Mouse (Mus musculus) neural tube, embryonic 14.5 days (tissue): ENCODE results near the gene Rps6ka6. TPM values are rescaled to one million over a fixed set of nuclear protein-coding genes. Genes with fewer than 3 reads are reported as not detected.
A peak's percentile ranks its signal among the peaks of the same experiment; 100 is the strongest.

ENCODE experiments used
- ATAC-seq: fragments of 200-750 bp; cut with Nextera tagmentation; 2 replicates; pipeline ENCODE4 v1.8.0; 2017; ENCODE audit warnings: low read depth, mild to moderate bottlenecking, moderate TSS enrichment, moderate library complexity
- H3K27ac ChIP-seq: fragments of 300-500 bp; sonication (generic); 2 replicates; pipeline ENCODE4 v1.5.1; 2014; ENCODE audit warnings: low read depth, mild to moderate bottlenecking, control low read depth, low read length, moderate library complexity, mixed read lengths
- H3K27me3 ChIP-seq: fragments of 300-500 bp; sonication (generic); 2 replicates; pipeline ENCODE4 v1.6.1; 2014; ENCODE audit warnings: low read length; ENCODE audit not compliant: control insufficient read depth, insufficient read depth
- H3K36me3 ChIP-seq: fragments of 300-500 bp; sonication (generic); 2 replicates; pipeline ENCODE4 v1.6.1; 2014; ENCODE audit warnings: low read length, mixed read lengths; ENCODE audit not compliant: control insufficient read depth, insufficient read depth
- H3K4me1 ChIP-seq: fragments of 300-500 bp; sonication (generic); 2 replicates; pipeline ENCODE4 v1.6.1; 2014; ENCODE audit warnings: low read length; ENCODE audit not compliant: control insufficient read depth, insufficient read depth
- H3K4me2 ChIP-seq: fragments of 300-500 bp; sonication (generic); 2 replicates; pipeline ENCODE4 v1.6.1; 2014; ENCODE audit warnings: mild to moderate bottlenecking, low read depth, low read length, control low read depth
- H3K4me3 ChIP-seq: fragments of 300-500 bp; sonication (generic); 2 replicates; pipeline ENCODE4 v1.5.1; 2014; ENCODE audit warnings: low read depth, low read length, control low read depth, mixed read lengths
- H3K9ac ChIP-seq: fragments of 300-500 bp; sonication (generic); replicated peaks from 2 replicates; pipeline ENCODE4 v1.6.1; 2014; ENCODE audit warnings: low read depth, mild to moderate bottlenecking, control low read depth, low read length, mixed read lengths
- H3K9me3 ChIP-seq: fragments of 300-500 bp; sonication (generic); 2 replicates; pipeline ENCODE4 v1.6.1; 2016; ENCODE audit warnings: low read length; ENCODE audit not compliant: control insufficient read depth
- WGBS: fragments of 180-500 bp; shearing (Covaris S2); extraction: QIAGEN DNeasy Blood & Tissue Kit; methylation state at CpG from one replicate; pipeline ENCODE4 v1.1.7; 2014; 5-methylcytosine and 5-hydroxymethylcytosine counted together
- polyA plus RNA-seq: library from polyadenylated mRNA; unstranded; fragments of >200 nt; fragmentation: Nextera tagmentation; extraction: Ambion mirVana; gene quantifications from 2 replicates; pipeline ENCODE4 v1.2.1, GENCODE M21; 2014

The Rps6ka6 gene
- polyA plus RNA-seq, result 40.6 and 42.7 TPM in 2 replicates

DNA sequence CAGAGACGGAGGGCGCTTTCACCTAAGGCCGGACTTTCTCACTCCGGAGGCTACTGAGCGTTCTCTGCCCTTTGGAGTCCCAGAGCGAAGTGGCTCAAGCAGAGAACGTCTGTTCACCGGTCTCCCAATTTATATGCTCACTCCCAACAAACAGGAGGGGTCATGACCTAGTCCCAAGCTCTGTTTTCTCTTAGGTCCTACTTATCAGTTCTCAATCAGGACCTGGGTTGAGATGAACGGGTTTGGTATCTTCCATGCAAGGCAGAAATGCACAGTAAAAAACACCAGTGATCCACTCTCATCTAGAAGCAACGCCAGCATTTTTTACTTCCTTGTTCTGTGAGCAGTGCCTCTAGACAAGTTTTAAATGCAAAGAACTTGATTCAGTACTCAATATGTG, at the start of gene Rps6ka6:
Gene Rps6ka6, minus strand, starts transcription at position 101 of the 400 bp plus-strand sequence.
- H3K4me3 ChIP-seq, result no peak within 1 kb of the TSS
- no peak within 1 kb of the TSS for H3K4me2 ChIP-seq
- H3K27ac ChIP-seq, result no peak within 1 kb of the TSS
- H3K27me3 ChIP-seq, result no peaks in the 10 kb centered on the region
- no peaks in the 10 kb centered on the region for H3K36me3 ChIP-seq
- WGBS, result 75% methylated on average over 10 of the region's 10 CpGs
- no peaks in the 10 kb centered on the region for H3K4me1 ChIP-seq
- ATAC-seq, result no peak
- H3K9ac ChIP-seq, result no peak within 1 kb of the TSS
- H3K9me3 ChIP-seq, result no peaks in the 10 kb centered on the region

DNA sequence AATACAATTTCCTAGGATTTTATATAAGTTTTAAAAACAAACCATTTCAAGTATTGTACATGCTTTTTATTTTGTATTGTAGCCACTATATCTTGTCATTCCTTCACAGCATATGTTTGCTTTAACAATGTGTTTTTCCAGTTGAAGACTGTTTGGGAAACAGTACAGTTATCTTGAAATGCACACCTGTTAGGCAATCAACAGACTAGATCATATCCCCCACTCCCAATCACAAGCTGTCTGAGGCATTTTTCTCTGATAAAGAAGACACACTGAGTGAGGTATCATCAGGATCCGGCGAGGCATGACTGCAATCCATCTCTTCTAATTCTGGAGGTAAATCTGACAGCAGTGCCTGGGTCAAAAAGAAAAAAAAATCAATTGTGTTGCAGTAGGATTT, 39.3 kb upstream of the Rps6ka6 start:
- no peak for ATAC-seq
- H3K36me3 ChIP-seq, result no peaks in the 10 kb centered on the region
- no peaks in the 10 kb centered on the region for H3K9me3 ChIP-seq
- H3K4me3 ChIP-seq, result no peak overlapping the region
- no peak overlapping the region for H3K9ac ChIP-seq
- 80% methylated on average over 2 of the region's 2 CpGs for WGBS
- no peaks in the 10 kb centered on the region for H3K4me1 ChIP-seq
- H3K27ac ChIP-seq, result no peak overlapping the region
- no peaks in the 10 kb centered on the region for H3K27me3 ChIP-seq
- no peak overlapping the region for H3K4me2 ChIP-seq

DNA sequence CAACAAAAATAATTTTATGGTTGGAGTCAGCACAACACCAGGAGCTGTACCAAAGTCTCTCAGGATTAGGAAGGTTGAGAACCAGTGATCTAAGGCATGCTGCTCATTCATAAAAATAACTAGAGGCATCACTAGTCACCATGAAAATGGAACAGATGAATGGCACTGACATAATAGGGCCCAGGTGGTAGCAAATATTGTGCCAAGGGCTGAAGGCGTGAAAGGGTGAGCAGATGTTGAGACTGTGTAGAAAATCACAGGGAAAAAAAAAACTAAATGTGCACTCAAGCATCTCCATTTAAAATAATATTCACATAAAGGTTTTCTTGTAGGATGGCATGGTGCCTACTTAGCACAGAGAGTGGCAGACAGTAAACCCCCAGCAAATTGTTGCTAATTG, 19.6 kb downstream of the Rps6ka6 start:
- Histone ChIP-seq H3K4me2 (no peak overlapping the region), H3K27ac (no peak overlapping the region), H3K9me3 (no peaks in the 10 kb centered on the region), H3K4me1 (no peaks in the 10 kb centered on the region), H3K9ac (no peak overlapping the region), H3K36me3 (no peaks in the 10 kb centered on the region), H3K4me3 (no peak overlapping the region), H3K27me3 (no peaks in the 10 kb centered on the region)
- ATAC-seq, result no peak
- WGBS, result 58% methylated on average over 1 of the region's 1 CpGs

DNA sequence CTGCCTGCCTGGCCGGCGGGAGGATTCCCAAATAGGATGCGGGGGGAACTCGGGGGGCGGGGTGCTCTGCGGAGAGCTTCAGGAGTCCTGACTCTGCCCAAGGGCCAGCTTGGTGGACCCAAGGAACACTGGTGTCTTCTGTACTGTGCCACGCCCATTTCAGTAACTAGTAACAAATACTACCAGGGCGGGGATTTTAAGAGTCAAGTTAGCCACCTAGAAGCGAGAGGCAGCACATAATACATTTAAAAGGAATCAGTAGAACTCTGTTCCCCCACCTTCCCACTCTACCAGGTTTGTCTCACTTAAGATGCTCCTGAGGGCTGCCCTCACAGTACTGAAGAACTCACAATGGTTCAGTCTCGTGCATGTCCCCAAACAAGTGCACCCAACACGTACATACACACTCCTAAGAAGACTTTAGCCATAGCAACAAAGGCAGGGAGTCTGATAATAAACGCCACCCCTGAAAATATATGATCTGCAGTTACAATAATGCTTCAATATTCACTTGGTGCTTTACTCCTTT, 74.1 kb downstream of the Rps6ka6 start:
- 11% methylated on average over 12 of the region's 12 CpGs for WGBS

DNA sequence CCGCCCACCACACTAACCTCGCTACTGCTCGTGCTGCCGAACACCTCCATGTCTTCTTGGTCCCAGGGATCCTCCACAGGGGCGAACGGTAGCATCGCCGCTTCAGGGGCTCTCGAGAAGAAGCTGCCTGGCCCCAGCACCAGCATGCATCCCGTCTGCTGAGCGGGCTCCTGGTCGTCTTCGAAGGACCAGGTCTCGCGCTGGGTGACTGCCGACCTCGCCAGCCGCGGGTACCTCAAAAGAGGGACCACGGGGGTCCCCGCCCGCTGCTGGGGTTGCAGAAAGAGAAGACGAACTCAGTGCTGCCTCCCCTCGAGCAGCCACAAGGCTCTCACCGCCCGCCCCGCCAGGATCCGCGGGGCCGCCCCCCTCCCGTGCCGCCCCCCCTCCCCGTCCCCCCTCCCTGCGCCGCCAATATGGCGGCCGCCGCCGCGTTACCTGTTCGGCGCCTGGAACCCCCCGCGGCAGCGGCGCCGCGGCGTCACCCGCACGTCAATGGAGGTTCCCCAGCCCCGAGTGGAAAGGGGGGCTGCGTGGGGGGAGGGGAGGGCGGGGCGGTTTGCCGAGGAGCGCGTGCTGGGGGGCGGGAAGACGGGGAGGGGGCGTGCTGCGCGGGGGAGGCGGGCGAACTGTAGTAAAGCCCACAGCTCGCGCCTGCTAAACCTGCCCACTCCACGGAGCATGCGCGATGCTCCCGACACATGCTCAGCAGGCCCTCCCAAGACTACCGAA, 74.8 kb downstream of the Rps6ka6 start:
- peak overlapping the region; percentile 54 for H3K4me3 ChIP-seq
- no peaks in the 10 kb centered on the region for H3K4me1 ChIP-seq
- no peaks in the 10 kb centered on the region for H3K9me3 ChIP-seq
- peak overlapping the region; percentile 54 for H3K4me2 ChIP-seq
- H3K9ac ChIP-seq, result peak overlapping the region; percentile 41
- peak; percentile 97 for ATAC-seq
- H3K36me3 ChIP-seq, result no peaks in the 10 kb centered on the region
- H3K27me3 ChIP-seq, result no peaks in the 10 kb centered on the region
- 11% methylated on average over 32 of the region's 72 CpGs for WGBS
- peak overlapping the region; percentile 73; the same call in 1 of the 2 replicates for H3K27ac ChIP-seq

More for the DNA sequence above, 74.1 kb downstream of the Rps6ka6 start:
- no peaks in the 10 kb centered on the region for H3K9me3 ChIP-seq
- peak overlapping the region; percentile 73; the same call in 1 of the 2 replicates for H3K27ac ChIP-seq
- H3K4me2 ChIP-seq, result peak overlapping the region; percentile 41
- peak overlapping the region; percentile 54 for H3K4me3 ChIP-seq
- no peaks in the 10 kb centered on the region for H3K27me3 ChIP-seq
- no peaks in the 10 kb centered on the region for H3K36me3 ChIP-seq
- peak; percentile 33; the same call in 1 of the 2 replicates for ATAC-seq
- H3K4me1 ChIP-seq, result no peaks in the 10 kb centered on the region
- peak overlapping the region; percentile 41 for H3K9ac ChIP-seq

DNA sequence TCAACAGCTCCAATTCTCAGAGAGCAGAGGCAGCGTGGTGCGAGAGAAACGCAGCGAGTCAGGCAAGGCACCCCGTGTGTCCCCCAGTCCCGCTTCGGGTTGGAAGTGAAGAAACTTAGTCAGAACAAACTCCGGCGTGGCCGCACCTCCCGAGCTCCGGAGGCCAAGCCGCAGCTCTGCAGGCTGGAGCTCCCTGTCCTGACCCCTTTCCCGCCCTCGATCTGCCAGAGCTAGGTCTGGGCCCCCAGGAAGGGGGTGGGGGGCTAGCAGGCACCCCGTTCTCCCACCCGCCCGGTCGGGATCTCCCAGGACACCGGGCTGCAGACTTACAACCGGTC, 75.3 kb downstream of the Rps6ka6 start:
- peak overlapping the region; percentile 41 for H3K9ac ChIP-seq
- peak overlapping the region; percentile 54 for H3K4me3 ChIP-seq
- H3K27me3 ChIP-seq, result no peaks in the 10 kb centered on the region
- H3K9me3 ChIP-seq, result no peaks in the 10 kb centered on the region
- WGBS, result 14% methylated on average over 15 of the region's 21 CpGs
- no peaks in the 10 kb centered on the region for H3K36me3 ChIP-seq
- peak; percentile 48; the same call in 1 of the 2 replicates for ATAC-seq
- H3K4me2 ChIP-seq, result peak overlapping the region; percentile 54
- no peaks in the 10 kb centered on the region for H3K4me1 ChIP-seq
- peak overlapping the region; percentile 73; the same call in 1 of the 2 replicates for H3K27ac ChIP-seq

DNA sequence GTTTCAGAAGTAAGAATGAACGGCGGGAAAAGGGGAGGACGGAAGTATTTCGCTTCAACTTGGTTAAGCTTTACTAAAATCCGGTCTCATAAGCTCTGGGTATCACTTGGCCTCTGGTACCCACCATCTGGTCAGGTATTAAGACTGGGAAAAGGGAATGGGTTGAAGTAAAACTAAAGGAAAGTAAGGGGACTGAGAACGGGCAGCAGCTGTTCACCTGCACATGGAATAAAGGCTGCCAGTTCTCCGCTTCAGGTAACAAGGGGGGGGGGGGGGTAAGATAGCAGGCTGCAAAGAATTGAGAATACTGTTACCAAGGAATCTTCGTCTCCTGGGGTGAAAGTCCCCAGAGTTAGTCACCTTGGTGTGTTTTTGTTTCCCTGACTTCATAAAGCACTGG, 75.7 kb downstream of the Rps6ka6 start:
- peak overlapping the region; percentile 41; the same call in 1 of the 2 replicates for H3K9ac ChIP-seq
- H3K36me3 ChIP-seq, result no peaks in the 10 kb centered on the region
- no peaks in the 10 kb centered on the region for H3K4me1 ChIP-seq
- WGBS, result 15% methylated on average over 8 of the region's 8 CpGs
- H3K4me2 ChIP-seq, result peak overlapping the region; percentile 54
- no peaks in the 10 kb centered on the region for H3K9me3 ChIP-seq
- ATAC-seq, result no peak
- H3K27me3 ChIP-seq, result no peaks in the 10 kb centered on the region
- peak overlapping the region; percentile 54 for H3K4me3 ChIP-seq
- no peak overlapping the region for H3K27ac ChIP-seq

DNA sequence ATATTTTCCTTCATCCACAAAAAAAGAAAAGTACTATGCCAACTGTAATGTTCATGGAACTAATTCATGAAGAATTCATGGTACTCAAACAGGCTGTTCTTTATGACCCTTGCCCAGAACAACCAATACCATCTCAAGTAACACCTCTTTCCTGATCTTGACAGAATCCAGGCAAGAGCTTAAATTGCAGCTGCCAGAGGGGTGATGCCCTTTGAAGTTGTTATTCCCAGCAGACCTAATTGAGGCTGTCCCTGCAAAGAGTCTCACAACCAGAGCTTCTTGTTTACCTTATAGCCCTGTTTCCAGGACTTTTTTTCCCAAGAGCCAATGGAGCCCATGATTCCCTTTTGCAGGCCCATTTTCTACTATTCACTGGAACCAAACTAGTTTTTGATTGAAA, 77.6 kb downstream of the Rps6ka6 start:
- no peaks in the 10 kb centered on the region for H3K4me1 ChIP-seq
- no peak overlapping the region for H3K27ac ChIP-seq
- H3K4me3 ChIP-seq, result no peak overlapping the region
- no peaks in the 10 kb centered on the region for H3K9me3 ChIP-seq
- no peak overlapping the region for H3K9ac ChIP-seq
- H3K27me3 ChIP-seq, result no peaks in the 10 kb centered on the region
- H3K4me2 ChIP-seq, result no peak overlapping the region
- no peak for ATAC-seq
- no peaks in the 10 kb centered on the region for H3K36me3 ChIP-seq

DNA sequence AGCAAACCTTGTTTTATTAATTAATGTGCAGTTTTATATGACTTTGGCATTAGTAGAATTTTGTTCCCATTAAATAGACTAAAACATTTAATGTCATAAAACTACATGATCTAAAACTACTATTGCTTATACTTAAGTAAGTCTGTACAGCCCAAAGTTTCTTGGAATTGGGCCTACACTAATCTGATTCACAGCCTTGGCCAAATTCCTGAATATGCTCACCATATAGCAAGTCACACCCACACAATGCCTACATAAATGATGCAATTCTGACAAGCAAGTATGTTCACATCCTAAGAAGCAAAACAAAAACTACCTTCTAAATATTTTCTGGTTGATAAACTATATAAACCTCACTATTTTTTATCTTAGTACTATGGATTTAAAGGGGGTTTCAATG, 101.2 kb downstream of the Rps6ka6 start:
- Histone ChIP-seq H3K27ac (no peak overlapping the region), H3K27me3 (no peaks in the 10 kb centered on the region), H3K4me2 (no peak overlapping the region), H3K4me1 (no peaks in the 10 kb centered on the region), H3K9me3 (no peaks in the 10 kb centered on the region), H3K36me3 (no peaks in the 10 kb centered on the region), H3K4me3 (no peak overlapping the region), H3K9ac (no peak overlapping the region)
- ATAC-seq, result no peak
